Mouse (Mus musculus) CD4-positive helper T cell, adult 2 months (primary cell): ENCODE data around the gene Pcgf2.
"Not testable (repeated sequence)": the region's sequence is repeated elsewhere in the genome, so short reads cannot be mapped to it uniquely, and the experiment has no call there.

ENCODE experiments used
- DNase-seq: peaks from one replicate; pipeline ENCODE4 v3.0.0-alpha.2; 2012; ENCODE audit warnings: low read depth, missing footprints, low spot score

Gene Pcgf2

DNA sequence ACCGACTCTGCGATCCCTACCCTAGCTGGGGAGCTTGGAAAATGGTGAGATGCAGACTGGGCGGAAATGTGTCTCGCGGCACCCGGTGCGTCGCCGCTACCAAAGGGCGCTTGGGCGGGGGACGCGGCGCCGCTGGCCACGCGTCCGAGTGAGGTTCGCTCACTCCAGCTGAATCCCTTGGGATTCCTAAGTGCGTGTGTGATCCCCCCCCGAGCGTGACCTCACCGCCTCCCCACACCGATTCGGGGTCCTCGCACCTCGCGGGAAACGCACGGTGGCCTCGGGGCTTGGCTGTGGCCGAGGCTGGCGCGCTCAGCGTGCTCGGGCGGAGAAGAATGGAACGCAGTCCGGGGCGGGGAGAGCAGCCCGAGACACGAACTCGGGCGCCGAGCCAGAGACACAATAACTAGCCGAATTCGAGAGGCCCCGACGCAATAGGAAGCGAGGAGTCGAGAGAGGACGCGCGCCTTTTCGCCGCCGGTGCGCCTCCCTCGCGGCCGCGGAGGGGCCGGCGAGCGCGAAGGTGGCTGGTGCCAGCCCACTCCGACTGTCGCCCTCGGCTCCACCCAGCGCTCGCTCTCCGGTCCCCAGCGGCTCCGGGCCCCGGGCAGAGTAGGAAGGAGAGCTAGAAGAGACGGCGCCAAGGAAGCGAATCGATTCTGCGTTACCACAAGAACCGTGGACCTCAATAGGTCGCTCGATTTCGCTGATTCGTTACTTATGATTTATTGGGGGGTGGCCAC lies at the start of gene Pcgf2:
Gene Pcgf2, minus strand, starts transcription at position 495 of the 743 bp plus-strand sequence.
- DNase-seq = peak; percentile 76

- DNase-seq = no peak
These were observed 48.2 kb upstream of the Pcgf2 start for GRCm38 (mm10) chr11:97748496-97748895.

DNA sequence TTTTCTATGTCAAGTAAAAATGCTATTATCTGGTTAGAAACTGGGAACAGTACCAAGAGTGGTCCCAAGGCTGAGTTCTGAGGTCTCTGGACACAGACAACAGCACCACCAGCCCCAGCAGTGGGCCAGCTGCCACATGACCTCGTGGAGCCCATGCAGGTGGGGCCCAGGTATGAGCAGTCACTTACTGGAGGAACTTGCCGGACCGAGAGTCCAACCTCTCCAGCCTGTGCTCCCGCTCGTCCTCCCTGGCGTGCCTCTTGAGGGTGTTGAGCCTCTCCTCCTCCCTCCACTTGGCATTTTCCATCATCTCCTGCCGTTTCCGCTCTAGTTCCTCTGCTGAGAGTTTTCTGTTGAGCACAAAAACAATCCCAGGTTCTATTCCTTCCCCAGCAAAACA lies 47.5 kb upstream of the Pcgf2 start:
- no peak for DNase-seq

DNA sequence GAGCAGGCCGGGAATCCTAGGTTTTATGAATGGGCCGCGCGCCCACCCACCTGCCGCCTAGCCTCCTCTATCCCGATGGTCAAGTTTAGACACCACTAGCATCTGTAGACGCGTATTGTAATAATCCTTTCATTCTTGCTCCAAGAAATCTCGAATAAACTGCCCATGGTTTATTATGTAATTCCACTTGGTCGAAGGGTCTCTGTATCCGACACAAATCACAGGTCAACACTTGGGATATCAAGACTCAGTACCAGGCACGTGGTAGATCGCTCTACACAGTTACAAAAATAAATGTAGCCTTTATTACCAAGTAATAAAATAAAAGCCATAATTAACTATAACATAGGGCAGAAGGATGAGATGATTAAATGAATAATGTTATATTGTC lies 45.0 kb upstream of the Pcgf2 start:
- DNase-seq = no peak

DNA sequence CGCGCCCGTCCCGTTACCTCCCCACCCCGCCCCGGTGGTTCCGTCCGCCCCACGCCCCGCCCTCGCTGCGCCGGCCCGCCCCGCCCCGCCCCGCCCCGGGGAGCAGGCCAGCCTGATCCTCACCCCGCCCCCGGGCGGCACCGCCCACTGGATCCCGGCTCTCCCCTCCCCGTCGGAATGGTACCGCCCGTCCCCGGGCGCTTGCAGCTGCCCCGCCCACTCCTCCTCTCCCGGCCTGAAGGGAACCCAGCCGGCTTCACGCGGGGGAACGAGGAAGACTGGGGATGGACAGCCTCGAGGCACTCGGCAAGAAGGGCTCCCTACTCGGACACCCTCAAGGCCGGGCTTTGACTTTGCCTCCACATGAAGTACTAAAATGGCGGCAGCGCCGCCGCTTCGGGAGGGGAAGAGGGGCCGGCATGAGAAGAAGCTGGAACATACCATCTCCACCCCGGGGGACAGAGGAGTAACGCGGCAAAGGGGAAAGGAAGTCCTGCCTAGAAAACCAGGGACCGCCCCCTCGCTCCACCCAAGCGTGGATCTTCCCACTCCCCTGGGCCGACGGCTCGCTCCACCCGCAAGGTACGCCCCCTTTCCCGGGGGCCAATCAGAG lies 44.5 kb upstream of the Pcgf2 start:
- DNase-seq = peak; percentile 99

DNA sequence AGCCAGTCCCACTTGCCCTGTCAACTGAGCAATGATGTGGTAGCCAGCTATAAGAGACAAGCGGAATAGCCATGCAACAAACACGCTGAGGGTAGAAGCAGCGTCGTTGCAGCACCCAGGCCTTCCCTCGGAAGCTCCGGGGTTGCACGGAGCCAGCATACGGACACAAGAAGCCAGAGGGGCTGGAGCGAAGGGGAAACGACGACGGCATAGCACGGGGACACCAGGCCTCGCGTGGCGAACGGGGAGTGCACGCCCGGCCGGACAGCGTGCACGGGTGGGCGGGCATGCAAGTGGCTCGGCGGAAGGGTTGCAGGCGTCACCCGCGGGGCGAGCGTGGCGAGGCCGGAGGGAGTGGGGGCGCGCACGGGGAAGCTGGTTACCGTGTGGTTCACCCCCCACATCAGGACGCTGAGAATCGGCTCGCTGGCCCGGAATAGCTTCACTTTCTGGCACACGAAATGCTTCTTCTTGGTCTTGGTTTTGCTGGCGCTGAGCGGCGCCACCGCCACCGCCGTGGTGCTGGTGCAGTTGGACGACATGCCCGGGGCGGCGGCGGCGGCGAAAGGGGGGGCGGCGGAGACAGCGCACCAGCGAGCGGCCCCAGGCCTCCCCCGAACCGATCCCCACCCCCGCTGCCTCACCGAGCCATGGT lies 43.9 kb upstream of the Pcgf2 start, which contains the start of gene Pip4k2b:
Gene Pip4k2b, minus strand, starts transcription at position 642 of the 655 bp plus-strand sequence.
- DNase-seq = no peak

DNA sequence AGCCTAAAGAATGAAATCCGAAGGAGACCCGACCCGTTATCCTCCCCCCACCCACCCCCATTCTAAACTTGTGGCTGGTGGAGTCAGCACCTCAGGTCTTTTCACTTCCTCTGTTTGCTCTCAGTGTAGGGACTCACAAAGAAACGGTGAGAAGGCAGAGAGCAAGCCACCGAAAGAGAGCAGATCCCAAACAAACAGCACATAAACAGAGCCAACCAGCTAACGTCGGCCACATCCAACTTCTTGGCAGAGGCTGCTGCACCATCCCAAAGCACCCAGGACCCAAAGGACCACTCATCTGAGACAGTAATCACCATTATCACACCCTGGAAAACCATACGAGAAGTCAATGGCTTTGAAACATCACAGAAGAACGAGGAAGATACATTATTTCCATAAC lies 43.1 kb upstream of the Pcgf2 start:
- DNase-seq = no peak

DNA sequence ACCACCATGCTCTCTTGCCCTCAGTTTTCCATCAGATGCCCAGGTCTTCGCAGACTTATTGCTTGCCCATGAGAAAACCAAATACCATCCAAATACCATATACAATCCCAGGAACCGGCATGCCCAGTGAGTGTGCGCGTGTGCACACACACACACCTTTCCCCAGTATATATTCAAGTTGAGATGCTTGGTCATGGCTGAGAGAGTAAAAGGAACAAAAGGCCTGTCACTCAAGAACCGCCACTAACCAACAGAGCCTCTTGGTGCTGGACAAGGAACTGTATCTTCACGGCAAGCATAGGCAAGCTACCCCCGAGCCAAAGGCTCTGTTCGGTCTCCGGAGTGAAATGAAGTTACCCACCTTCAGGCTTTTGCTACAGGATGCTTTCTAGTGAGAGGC lies 42.3 kb upstream of the Pcgf2 start:
- DNase-seq = no peak

DNA sequence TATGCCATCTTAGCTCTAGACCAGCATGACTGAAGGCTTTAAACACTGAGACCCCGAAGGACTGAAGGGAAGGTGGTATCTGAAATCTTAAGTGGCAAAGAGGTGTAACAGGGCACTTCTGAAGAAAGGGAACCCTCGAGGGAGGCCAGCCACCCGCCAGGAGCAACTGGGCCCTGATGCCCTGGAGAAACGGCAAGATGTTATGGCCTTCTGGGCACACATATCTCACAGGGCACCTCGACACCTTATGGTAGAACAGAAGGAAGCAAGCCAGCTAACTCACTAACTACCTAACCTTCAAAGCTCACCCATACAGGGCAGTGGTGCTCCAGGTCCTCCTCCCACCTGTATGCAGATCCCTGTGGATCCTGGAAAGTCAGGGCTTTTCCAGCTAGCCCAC lies 41.9 kb upstream of the Pcgf2 start:
- no peak for DNase-seq

DNA sequence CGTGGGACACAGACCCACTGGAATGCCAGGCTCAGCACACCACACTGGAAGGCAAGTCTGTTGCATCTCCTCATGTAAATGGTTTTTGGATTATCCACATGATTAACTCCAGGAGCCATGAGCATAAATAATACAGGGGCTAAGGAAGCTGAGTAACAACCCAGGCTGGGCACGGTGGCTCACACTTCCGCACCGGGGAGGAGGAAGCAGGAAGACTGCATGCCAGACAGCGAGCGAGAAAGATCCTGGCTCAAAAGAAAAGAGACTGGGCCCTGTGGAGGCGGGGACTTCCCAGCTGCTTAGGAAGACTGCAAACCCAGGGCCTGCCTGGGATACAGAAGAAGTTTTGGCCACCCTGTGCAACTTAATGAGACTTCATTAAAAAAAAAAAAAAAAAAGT lies 39.9 kb upstream of the Pcgf2 start:
- DNase-seq = peak; percentile 42

DNA sequence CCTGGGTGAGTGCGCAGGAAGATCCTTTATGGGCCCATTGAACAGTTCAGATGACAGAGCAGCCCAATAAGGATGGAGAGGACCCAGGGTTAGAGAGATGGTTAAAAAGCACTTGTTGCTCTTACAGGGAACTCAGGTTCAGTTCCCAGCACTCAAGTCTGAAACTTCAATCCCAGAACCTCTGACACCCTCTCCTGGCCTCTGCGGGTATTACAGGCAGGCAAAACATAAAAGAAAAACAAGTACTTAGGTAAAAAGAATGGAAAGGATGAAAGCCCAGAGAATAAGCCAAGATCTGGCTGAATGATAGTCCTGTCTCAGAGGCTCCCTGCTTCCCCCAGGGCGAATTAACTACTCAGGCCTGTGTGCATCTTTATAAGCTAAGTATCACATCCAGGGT lies 38.9 kb upstream of the Pcgf2 start:
- peak; percentile 31 for DNase-seq

DNA sequence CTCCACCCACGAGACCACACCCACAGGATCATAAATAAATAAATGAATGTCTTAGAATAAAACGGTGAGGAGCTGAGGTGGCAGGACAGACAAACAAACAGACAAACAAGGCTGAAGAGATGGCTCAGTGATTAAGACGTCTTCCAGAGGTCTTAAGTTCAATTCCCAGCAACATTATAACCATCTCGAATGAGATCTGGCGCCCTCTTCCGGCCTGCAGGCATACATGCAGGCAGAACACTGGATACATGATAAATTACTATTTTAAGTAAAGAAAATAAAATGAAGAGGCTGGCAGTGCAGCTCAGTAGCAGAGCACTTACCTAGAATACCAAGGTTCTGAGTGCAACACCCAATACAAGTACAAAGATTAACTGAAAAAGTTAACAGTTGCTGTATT lies 38.4 kb upstream of the Pcgf2 start:
- peak; percentile 49 for DNase-seq

- DNase-seq = no peak
These were observed 37.3 kb upstream of the Pcgf2 start for GRCm38 (mm10) chr11:97737600-97737999.

GRCm38 (mm10) chr11:97736645-97737044 lies 36.3 kb upstream of the Pcgf2 start:
- DNase-seq = no peak

- DNase-seq = not testable (repeated sequence)
These were observed 34.5 kb upstream of the Pcgf2 start for GRCm38 (mm10) chr11:97734810-97735209.

DNA sequence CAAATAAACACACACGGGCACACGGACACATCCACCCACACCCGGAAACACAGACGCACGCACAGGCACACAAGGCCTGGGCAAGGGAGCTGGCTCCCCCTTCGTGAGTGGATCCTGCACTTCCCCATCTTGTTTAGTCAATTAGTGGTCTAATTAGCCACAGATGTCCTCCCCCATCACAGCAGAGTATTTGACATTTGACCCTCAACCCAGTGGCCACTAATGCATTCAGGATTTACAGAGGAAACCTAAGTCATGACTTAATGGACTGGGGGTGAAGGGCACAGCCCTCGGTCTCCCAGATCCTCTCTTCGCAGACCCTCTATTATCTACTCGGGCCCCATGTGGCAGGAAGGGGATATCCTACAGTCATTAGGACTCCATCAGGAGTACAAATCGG lies 33.4 kb upstream of the Pcgf2 start:
- no peak for DNase-seq

DNA sequence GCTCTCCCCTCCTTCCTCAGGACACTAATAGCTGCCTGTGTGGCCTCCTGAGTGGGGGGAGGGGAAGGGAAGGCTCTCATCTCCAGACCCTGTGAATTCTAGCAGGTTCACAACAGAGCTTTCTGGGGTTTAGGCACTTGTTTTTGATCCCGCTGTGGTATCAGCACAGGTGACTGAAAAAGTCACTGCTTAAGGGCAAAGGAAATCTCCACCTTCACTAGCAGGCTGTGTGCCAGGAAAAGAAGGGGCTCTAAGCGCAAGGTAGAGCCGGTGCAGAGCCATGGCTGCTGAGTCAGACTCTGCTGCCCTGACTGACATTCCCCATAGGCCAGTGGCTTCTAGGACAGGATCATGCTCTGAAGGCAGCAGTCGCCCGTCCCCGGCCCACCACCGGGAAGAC lies 28.4 kb upstream of the Pcgf2 start:
- no peak for DNase-seq

DNA sequence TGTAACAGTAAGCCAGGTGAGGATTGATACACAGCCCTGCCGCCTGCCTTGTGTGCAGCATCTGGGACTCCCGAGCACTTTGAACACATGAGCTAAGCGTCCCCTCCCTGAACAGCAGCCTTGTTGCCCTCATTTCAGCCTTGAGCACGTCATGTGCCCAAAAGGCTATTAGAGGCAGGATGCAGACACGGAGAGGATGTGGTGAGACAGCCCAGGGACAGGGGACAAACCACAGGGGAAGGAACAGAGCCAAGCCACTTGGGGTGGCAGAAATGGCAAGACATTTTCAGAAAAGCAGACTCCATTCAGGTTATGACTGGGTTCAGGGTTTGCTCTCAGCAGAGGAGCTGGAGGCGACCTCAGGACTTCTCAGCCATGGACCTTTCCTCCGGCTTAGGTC lies 28.0 kb upstream of the Pcgf2 start:
- DNase-seq = peak; percentile 86

- no peak for DNase-seq
These were observed 23.4 kb upstream of the Pcgf2 start for GRCm38 (mm10) chr11:97723709-97724108.

- DNase-seq = no peak
These were observed 21.0 kb upstream of the Pcgf2 start for GRCm38 (mm10) chr11:97721338-97721737.

GRCm38 (mm10) chr11:97719041-97719440 lies 18.7 kb upstream of the Pcgf2 start:
- peak; percentile 58 for DNase-seq

- DNase-seq = peak; percentile 48
These were observed 18.1 kb upstream of the Pcgf2 start for GRCm38 (mm10) chr11:97718281-97718860.
